Mouse (Mus musculus): ENCODE results near the gene Cd200r3.

Cd200r3 gene

GRCm38 (mm10) chr16:45006971-45007370 lies 63.5 kb downstream of the Cd200r3 start:
- Histone ChIP-seq H3K36me3 (ENCODE audit: control insufficient read depth, insufficient read depth, low read length, poor library complexity, severe bottlenecking) (no peaks in the 10 kb centered on the region), H3K27me3 (ENCODE audit: control insufficient read depth, insufficient read depth, low read length, poor library complexity, severe bottlenecking) (no peaks in the 10 kb centered on the region)
- no peak for DNase-seq (ENCODE audit: low read depth, low spot score)

- no peaks in the 10 kb centered on the region for H3K27me3 ChIP-seq (ENCODE audit: control insufficient read depth, insufficient read depth, low read length, poor library complexity, severe bottlenecking)
- no peak for DNase-seq (ENCODE audit: low read depth, low spot score)
- H3K36me3 ChIP-seq (ENCODE audit: control insufficient read depth, insufficient read depth, low read length, poor library complexity, severe bottlenecking) = no peaks in the 10 kb centered on the region
These were observed 64.3 kb downstream of the Cd200r3 start for GRCm38 (mm10) chr16:45007807-45008206.

- DNase-seq (ENCODE audit: low read depth, low spot score) = no peak
- Histone ChIP-seq H3K36me3 (ENCODE audit: control insufficient read depth, insufficient read depth, low read length, poor library complexity, severe bottlenecking) (no peaks in the 10 kb centered on the region), H3K27me3 (ENCODE audit: control insufficient read depth, insufficient read depth, low read length, poor library complexity, severe bottlenecking) (no peaks in the 10 kb centered on the region)
These were observed 66.2 kb downstream of the Cd200r3 start for GRCm38 (mm10) chr16:45009634-45010033.

DNA sequence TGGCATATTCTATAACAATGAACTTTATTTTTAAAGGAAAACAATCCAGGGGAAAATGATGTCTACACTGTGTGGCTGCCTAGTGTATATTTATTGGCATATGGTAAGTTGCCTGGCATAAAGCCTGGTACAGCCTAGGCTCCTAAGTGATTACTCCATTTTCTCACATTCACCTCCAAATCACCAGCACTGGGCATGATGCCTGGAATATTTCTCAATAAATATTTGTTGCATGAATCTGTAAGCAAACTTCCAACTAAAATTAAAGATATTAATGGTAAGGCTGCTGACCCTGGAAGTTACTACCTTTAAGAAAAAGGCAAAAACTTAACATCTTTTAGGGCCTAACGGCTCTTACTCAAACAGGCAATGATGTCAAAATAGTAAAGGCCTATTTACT lies 72.1 kb downstream of the Cd200r3 start:
- no peak for DNase-seq (ENCODE audit: low read depth, low spot score)
- Histone ChIP-seq H3K36me3 (ENCODE audit: control insufficient read depth, insufficient read depth, low read length, poor library complexity, severe bottlenecking) (no peaks in the 10 kb centered on the region), H3K27me3 (ENCODE audit: control insufficient read depth, insufficient read depth, low read length, poor library complexity, severe bottlenecking) (no peaks in the 10 kb centered on the region)

DNA sequence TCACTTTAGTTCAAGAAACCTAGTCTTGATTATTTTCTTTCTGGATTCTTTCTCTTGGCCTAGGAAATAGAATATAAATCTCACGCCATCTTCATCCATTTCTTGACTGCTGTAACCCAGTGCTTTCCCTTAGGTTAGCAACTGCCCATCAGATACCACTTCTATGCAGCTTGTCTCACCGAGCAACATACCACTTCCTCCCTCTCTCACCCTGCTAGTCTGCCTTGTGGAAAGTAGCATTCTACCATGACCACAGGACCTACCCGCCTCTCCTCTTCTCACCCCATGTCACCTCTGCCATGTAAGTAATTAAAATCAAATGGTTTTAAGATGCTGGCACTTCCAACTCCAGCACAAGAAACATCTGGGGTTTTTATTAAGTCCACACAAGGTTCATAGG lies 73.0 kb downstream of the Cd200r3 start:
- H3K27me3 ChIP-seq (ENCODE audit: control insufficient read depth, insufficient read depth, low read length, poor library complexity, severe bottlenecking) = no peaks in the 10 kb centered on the region
- DNase-seq (ENCODE audit: low read depth, low spot score) = peak; percentile 49
- H3K36me3 ChIP-seq (ENCODE audit: control insufficient read depth, insufficient read depth, low read length, poor library complexity, severe bottlenecking) = no peaks in the 10 kb centered on the region

- H3K36me3 ChIP-seq (ENCODE audit: control insufficient read depth, insufficient read depth, low read length, poor library complexity, severe bottlenecking) = no peaks in the 10 kb centered on the region
- no peak for DNase-seq (ENCODE audit: low read depth, low spot score)
- H3K27me3 ChIP-seq (ENCODE audit: control insufficient read depth, insufficient read depth, low read length, poor library complexity, severe bottlenecking) = no peaks in the 10 kb centered on the region
These were observed 75.4 kb downstream of the Cd200r3 start for GRCm38 (mm10) chr16:45018868-45019267.

- H3K36me3 ChIP-seq (ENCODE audit: control insufficient read depth, insufficient read depth, low read length, poor library complexity, severe bottlenecking) = no peaks in the 10 kb centered on the region
- no peaks in the 10 kb centered on the region for H3K27me3 ChIP-seq (ENCODE audit: control insufficient read depth, insufficient read depth, low read length, poor library complexity, severe bottlenecking)
- no peak for DNase-seq (ENCODE audit: low read depth, low spot score)
These were observed 76.6 kb downstream of the Cd200r3 start for GRCm38 (mm10) chr16:45020055-45020454.

GRCm38 (mm10) chr16:45020669-45021309 lies 77.3 kb downstream of the Cd200r3 start:
- no peak for DNase-seq (ENCODE audit: low read depth, low spot score)
- H3K27me3 ChIP-seq (ENCODE audit: control insufficient read depth, insufficient read depth, low read length, poor library complexity, severe bottlenecking) = no peaks in the 10 kb centered on the region
- no peaks in the 10 kb centered on the region for H3K36me3 ChIP-seq (ENCODE audit: control insufficient read depth, insufficient read depth, low read length, poor library complexity, severe bottlenecking)

DNA sequence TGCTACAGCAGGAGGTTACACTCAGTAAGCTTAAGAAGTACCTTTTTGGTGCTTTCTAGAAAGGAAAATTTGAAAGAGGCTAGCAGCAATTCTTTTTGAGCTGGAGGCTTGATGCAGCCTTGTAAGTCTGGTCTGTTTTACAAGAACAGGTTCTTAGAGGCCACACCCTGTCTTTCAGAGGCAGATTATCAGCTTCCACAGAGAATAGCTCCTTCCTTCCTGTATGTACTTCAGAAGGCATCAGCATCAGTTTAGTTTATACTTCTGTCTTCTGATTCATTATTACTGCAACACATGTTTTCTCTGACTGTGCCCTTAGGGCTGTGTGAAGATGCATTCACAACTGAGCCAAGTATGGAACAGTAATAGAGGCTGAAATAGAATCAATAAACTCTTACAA lies 78.0 kb downstream of the Cd200r3 start:
- no peak for DNase-seq (ENCODE audit: low read depth, low spot score)
- Histone ChIP-seq H3K27me3 (ENCODE audit: control insufficient read depth, insufficient read depth, low read length, poor library complexity, severe bottlenecking) (no peaks in the 10 kb centered on the region), H3K36me3 (ENCODE audit: control insufficient read depth, insufficient read depth, low read length, poor library complexity, severe bottlenecking) (no peaks in the 10 kb centered on the region)

DNA sequence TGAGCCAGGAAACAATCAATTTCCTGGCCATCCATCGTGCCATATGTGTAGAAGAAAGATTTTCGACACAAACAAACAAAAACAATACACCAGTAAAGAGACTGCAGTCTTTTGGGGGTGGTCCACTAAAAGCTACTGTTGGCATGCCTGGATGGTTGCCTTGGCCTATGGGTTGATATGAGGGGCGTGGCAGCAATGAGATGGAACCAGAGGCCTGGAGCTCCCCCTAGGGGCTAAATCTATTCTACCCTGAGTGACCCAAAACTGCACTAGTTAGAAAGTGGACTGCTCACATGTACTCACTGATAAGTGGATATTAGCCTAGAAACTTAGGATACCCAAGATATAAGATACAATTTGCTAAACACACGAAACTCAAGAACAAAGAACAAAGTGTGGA lies 80.4 kb downstream of the Cd200r3 start:
- H3K36me3 ChIP-seq (ENCODE audit: control insufficient read depth, insufficient read depth, low read length, poor library complexity, severe bottlenecking) = no peaks in the 10 kb centered on the region
- no peaks in the 10 kb centered on the region for H3K27me3 ChIP-seq (ENCODE audit: control insufficient read depth, insufficient read depth, low read length, poor library complexity, severe bottlenecking)
- DNase-seq (ENCODE audit: low read depth, low spot score) = peak; percentile 81

DNA sequence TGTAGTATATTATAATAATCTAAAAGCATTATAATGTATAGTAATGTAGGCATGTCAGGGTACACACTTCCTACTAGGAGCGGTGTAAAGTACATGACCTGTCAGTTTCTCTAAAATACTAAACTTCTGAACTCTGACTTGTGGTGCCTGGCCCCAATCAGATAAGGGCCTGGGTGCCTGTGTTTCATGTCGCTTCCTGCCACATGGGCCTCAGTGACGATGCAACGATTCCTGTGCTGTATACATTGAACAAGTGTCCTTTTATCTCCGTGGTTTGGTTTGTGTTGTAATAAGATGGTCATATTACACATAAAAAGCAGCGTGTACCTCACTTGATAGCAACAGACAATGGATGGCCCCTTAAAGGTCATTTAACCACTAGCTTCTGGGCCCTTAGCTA lies 81.8 kb downstream of the Cd200r3 start:
- no peaks in the 10 kb centered on the region for H3K36me3 ChIP-seq (ENCODE audit: control insufficient read depth, insufficient read depth, low read length, poor library complexity, severe bottlenecking)
- H3K27me3 ChIP-seq (ENCODE audit: control insufficient read depth, insufficient read depth, low read length, poor library complexity, severe bottlenecking) = no peaks in the 10 kb centered on the region
- no peak for DNase-seq (ENCODE audit: low read depth, low spot score)

- no peaks in the 10 kb centered on the region for H3K27me3 ChIP-seq (ENCODE audit: control insufficient read depth, insufficient read depth, low read length, poor library complexity, severe bottlenecking)
- H3K36me3 ChIP-seq (ENCODE audit: control insufficient read depth, insufficient read depth, low read length, poor library complexity, severe bottlenecking) = no peaks in the 10 kb centered on the region
- DNase-seq (ENCODE audit: low read depth, low spot score) = no peak
These were observed 85.6 kb downstream of the Cd200r3 start for GRCm38 (mm10) chr16:45029080-45029479.

DNA sequence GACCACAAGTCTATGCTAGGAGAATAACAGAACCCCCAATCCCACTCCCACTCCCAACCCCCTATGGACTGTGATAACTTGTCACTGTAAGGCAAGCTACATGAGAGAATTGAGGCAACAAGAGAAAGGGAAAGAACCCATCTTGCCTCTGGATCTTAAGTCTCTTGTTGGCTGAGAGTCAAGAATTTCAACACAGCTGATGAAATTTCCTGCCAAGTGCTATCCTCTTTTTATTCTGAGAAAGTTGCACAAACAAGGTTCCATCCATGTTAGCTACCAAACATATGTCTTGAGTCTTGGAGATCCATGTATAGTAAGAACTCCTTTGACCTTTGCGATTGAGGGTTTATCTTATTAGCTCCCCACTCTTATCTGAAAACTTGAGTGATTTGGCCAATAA lies 86.0 kb downstream of the Cd200r3 start:
- DNase-seq (ENCODE audit: low read depth, low spot score) = no peak
- Histone ChIP-seq H3K27me3 (ENCODE audit: control insufficient read depth, insufficient read depth, low read length, poor library complexity, severe bottlenecking) (no peaks in the 10 kb centered on the region), H3K36me3 (ENCODE audit: control insufficient read depth, insufficient read depth, low read length, poor library complexity, severe bottlenecking) (no peaks in the 10 kb centered on the region)

DNA sequence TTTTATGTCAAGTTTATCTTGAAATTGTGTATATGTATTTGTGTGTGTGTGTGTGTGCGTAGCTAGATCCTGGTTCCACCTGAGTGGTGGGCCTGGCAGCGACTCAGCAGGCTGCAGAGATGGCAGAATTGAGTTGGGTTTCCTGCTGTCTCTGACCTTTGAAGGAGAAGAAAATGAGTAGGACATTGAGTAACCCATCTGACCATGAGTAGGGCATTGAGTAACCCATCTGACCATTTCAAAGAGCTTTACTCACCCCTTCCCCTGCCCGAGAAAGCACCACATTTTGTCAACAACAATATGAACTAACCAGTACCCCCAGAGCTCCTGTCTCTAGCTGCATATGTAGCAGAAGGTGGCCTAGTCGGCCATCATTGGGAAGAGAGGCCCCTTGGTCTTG lies 86.6 kb downstream of the Cd200r3 start:
- no peaks in the 10 kb centered on the region for H3K36me3 ChIP-seq (ENCODE audit: control insufficient read depth, insufficient read depth, low read length, poor library complexity, severe bottlenecking)
- no peaks in the 10 kb centered on the region for H3K27me3 ChIP-seq (ENCODE audit: control insufficient read depth, insufficient read depth, low read length, poor library complexity, severe bottlenecking)
- DNase-seq (ENCODE audit: low read depth, low spot score) = no peak

DNA sequence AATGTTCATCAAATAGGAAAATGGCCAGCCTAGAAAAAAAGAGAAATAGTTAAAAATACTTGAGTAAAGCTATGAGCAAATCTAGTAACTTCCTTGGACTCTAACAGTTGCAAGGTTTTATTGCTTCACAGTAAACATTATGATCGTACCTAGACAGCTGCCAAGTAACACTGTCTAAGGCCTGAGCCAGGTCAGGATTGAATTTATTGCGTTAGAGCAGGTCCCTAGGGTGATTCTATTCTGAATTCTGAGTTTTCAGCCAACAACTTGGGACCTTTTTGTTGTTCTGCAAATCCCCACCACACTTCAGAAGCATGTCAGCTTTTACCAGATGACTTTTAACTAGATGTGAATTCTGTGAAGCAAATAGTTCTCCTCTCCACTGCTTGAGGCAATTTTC lies 87.3 kb downstream of the Cd200r3 start:
- no peak for DNase-seq (ENCODE audit: low read depth, low spot score)
- Histone ChIP-seq H3K36me3 (ENCODE audit: control insufficient read depth, insufficient read depth, low read length, poor library complexity, severe bottlenecking) (no peaks in the 10 kb centered on the region), H3K27me3 (ENCODE audit: control insufficient read depth, insufficient read depth, low read length, poor library complexity, severe bottlenecking) (no peaks in the 10 kb centered on the region)

Measured in splenic B cell, adult 2 months (primary cell).